Mouse (Mus musculus): Measurements from ENCODE around the gene Podn. TPM values are rescaled to one million over a fixed set of nuclear protein-coding genes. Genes with fewer than 3 reads are reported as not detected.

Podn gene
- polyA plus RNA-seq, 1 experiment from 2014 or later: not detected

- Histone ChIP-seq H3K36me3 (ENCODE audit: inconsistent target) (peaks cover 52% of the 10 kb centered on the region), H3K79me2 (ENCODE audit: inconsistent target) (no peaks in the 10 kb centered on the region), H3K4me3 (ENCODE audit: inconsistent target) (no peak overlapping the region), H3K27ac (no peak overlapping the region)
- WGBS (ENCODE audit: missing documents): 92% methylated on average over 19 of the region's 19 CpGs
These were observed 50.8 kb downstream of the Podn start for GRCm38 (mm10) chr4:108045136-108046107.

DNA sequence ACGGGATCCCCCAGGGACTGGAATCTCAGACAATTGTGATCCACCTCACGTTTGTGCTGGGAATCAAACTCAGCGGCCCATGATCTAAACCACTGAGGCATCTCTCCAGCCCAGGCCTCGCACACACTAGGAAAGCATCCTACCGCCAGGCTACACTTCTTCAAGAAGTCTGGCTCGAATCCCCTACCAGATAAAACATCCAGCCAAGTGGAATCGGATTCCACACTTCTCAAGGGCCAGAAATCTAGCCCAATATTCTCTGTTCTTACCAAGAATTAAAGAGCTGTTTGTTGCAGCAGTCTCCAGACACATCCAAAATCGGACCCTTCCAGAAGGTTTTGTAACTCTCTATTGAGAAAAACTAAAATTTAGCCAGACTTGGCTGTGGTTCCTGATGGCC lies 59.2 kb downstream of the Podn start:
- Histone ChIP-seq H3K27ac (no peak overlapping the region), H3K36me3 (ENCODE audit: inconsistent target) (0 out of 2 replicates have a peak, but pooled peaks cover 1% of the 10 kb centered on the region), H3K79me2 (ENCODE audit: inconsistent target) (no peaks in the 10 kb centered on the region), H3K4me3 (ENCODE audit: inconsistent target) (no peak overlapping the region)
- 93% methylated on average over 8 of the region's 8 CpGs for WGBS (ENCODE audit: missing documents)

- Histone ChIP-seq H3K79me2 (ENCODE audit: inconsistent target) (no peaks in the 10 kb centered on the region), H3K4me3 (ENCODE audit: inconsistent target) (no peak overlapping the region), H3K27ac (no peak overlapping the region), H3K36me3 (ENCODE audit: inconsistent target) (no peaks in the 10 kb centered on the region)
- 94% methylated on average over 8 of the region's 8 CpGs for WGBS (ENCODE audit: missing documents)
These were observed 63.0 kb downstream of the Podn start for GRCm38 (mm10) chr4:108033041-108033764.

DNA sequence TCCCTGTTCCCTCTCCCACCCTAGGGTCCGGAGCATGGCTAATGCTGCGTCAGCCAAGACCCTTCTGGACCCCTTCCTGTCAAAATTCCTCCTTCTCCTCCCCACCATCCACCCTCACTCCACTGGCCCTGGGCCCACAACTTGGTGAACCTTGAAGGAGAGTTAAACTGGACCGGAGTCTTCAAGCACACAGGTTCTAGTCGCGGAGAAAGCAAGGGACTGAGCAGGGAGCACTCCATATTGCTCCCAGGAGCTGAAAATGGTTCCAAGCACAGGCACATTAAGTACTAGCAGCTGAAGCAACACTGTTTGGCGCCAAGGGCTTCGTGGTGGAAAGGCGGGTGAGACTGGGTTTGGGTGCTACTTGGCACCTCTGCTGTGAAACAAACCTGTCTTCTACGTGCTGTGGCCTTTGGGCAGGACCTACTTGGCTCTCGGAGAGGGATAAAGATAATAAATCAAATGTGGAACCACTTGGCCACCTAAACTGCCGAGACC lies 63.8 kb downstream of the Podn start:
- WGBS (ENCODE audit: missing documents): 63% methylated on average over 11 of the region's 11 CpGs
- H3K36me3 ChIP-seq (ENCODE audit: inconsistent target): no peaks in the 10 kb centered on the region
- no peak overlapping the region for H3K27ac ChIP-seq
- no peak overlapping the region for H3K4me3 ChIP-seq (ENCODE audit: inconsistent target)
- no peaks in the 10 kb centered on the region for H3K79me2 ChIP-seq (ENCODE audit: inconsistent target)

DNA sequence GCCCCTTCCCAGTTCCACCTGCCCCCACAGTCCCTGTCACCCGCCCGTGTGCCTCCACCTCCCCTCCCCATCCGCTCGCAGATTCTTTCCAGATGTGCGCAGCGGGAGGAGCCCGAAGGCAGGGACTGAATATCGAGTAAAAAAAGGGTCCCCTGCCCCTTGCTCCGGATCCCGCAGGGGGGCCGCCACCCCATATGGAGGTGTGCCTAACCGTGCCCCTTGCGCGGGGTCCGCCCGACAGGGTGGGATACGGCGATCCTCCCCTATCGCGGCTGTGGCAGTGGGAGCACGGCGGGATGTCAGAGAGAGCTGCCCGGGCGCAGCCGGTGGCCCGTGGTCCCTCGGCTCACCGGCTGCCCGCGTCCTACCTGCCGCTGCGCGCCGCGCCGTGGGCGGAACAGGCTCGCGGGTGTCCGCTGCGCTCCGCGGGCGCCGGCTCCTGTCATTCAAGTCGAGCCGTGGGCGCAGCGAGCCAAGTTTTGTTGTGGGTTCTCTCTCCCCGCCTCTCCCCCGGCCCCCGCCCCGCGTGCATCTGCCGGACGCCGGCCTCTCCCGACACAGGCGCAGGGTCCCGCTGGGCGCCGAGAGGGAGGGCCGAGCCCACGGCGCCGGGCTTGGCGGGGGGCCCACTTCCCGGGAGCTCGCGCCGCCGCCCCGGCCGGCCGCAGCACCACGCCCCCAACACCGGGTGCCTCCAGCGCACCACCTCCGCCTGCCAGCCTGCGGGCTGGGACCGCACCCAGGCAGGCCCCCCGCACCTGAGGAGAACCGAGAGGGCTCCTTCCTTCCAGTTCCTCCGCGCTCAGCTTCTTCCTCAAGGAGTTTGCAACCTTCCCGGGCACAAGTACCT lies 64.5 kb downstream of the Podn start:
- H3K36me3 ChIP-seq (ENCODE audit: inconsistent target): no peaks in the 10 kb centered on the region
- H3K27ac ChIP-seq: no peak overlapping the region
- no peak overlapping the region for H3K4me3 ChIP-seq (ENCODE audit: inconsistent target)
- WGBS (ENCODE audit: missing documents): 2% methylated on average over 82 of the region's 86 CpGs
- no peaks in the 10 kb centered on the region for H3K79me2 ChIP-seq (ENCODE audit: inconsistent target)

DNA sequence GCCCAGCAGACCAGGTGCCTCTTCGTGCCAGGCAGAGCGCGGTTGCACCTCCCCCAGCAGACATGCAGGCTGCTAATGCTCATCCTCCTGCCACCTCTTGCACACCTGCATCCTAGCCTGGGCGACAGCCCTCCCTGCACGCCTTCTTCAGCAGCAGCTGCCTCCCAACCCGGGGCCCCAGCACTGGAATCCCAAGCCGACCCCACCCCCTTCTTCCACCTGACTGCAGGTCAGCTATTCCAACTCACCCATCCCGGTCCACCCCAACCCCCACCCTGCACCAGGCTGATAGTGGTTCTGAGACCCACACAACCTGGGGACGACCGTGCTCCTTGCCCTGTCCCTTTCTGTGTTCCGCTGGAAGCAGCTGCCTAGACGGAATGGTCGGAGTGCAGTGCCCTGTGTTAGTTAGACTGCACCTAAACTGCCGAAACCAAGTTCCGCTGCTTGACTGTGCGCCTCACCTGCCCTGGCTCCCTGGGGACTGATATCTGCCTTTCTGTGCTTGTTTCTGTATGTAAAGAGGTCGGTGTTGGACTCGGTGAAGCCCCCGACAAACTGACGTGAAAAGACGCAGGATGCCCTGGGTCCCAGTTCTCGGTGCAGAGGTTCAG lies 65.2 kb downstream of the Podn start:
- H3K4me3 ChIP-seq (ENCODE audit: inconsistent target): no peak overlapping the region
- no peaks in the 10 kb centered on the region for H3K79me2 ChIP-seq (ENCODE audit: inconsistent target)
- no peaks in the 10 kb centered on the region for H3K36me3 ChIP-seq (ENCODE audit: inconsistent target)
- WGBS (ENCODE audit: missing documents): 12% methylated on average over 22 of the region's 22 CpGs
- H3K27ac ChIP-seq: no peak overlapping the region

GRCm38 (mm10) chr4:108026193-108026592 lies 70.1 kb downstream of the Podn start:
- H3K79me2 ChIP-seq (ENCODE audit: inconsistent target): no peaks in the 10 kb centered on the region
- H3K4me3 ChIP-seq (ENCODE audit: inconsistent target): no peak overlapping the region
- no peak overlapping the region for H3K27ac ChIP-seq
- no peaks in the 10 kb centered on the region for H3K36me3 ChIP-seq (ENCODE audit: inconsistent target)
- 68% methylated on average over 3 of the region's 3 CpGs for WGBS (ENCODE audit: missing documents)

GRCm38 (mm10) chr4:108025269-108025668 lies 71.0 kb downstream of the Podn start:
- WGBS (ENCODE audit: missing documents): 60% methylated on average over 9 of the region's 10 CpGs
- no peak overlapping the region for H3K27ac ChIP-seq
- H3K36me3 ChIP-seq (ENCODE audit: inconsistent target): no peaks in the 10 kb centered on the region
- no peak overlapping the region for H3K4me3 ChIP-seq (ENCODE audit: inconsistent target)
- H3K79me2 ChIP-seq (ENCODE audit: inconsistent target): no peaks in the 10 kb centered on the region

- Histone ChIP-seq H3K79me2 (ENCODE audit: inconsistent target) (no peaks in the 10 kb centered on the region), H3K4me3 (ENCODE audit: inconsistent target) (no peak overlapping the region), H3K36me3 (ENCODE audit: inconsistent target) (no peaks in the 10 kb centered on the region), H3K27ac (no peak overlapping the region)
- 100% methylated on average over 5 of the region's 5 CpGs for WGBS (ENCODE audit: missing documents)
These were observed 71.6 kb downstream of the Podn start for GRCm38 (mm10) chr4:108024641-108025040.

GRCm38 (mm10) chr4:108023186-108023585 lies 73.1 kb downstream of the Podn start:
- WGBS (ENCODE audit: missing documents): 95% methylated on average over 4 of the region's 4 CpGs
- H3K4me3 ChIP-seq (ENCODE audit: inconsistent target): no peak overlapping the region
- H3K79me2 ChIP-seq (ENCODE audit: inconsistent target): no peaks in the 10 kb centered on the region
- H3K36me3 ChIP-seq (ENCODE audit: inconsistent target): no peaks in the 10 kb centered on the region
- H3K27ac ChIP-seq: no peak overlapping the region

- WGBS (ENCODE audit: missing documents): 86% methylated on average over 6 of the region's 6 CpGs
- Histone ChIP-seq H3K79me2 (ENCODE audit: inconsistent target) (no peaks in the 10 kb centered on the region), H3K27ac (no peak overlapping the region), H3K4me3 (ENCODE audit: inconsistent target) (no peak overlapping the region), H3K36me3 (ENCODE audit: inconsistent target) (no peaks in the 10 kb centered on the region)
These were observed 76.1 kb downstream of the Podn start for GRCm38 (mm10) chr4:108020178-108020577.

DNA sequence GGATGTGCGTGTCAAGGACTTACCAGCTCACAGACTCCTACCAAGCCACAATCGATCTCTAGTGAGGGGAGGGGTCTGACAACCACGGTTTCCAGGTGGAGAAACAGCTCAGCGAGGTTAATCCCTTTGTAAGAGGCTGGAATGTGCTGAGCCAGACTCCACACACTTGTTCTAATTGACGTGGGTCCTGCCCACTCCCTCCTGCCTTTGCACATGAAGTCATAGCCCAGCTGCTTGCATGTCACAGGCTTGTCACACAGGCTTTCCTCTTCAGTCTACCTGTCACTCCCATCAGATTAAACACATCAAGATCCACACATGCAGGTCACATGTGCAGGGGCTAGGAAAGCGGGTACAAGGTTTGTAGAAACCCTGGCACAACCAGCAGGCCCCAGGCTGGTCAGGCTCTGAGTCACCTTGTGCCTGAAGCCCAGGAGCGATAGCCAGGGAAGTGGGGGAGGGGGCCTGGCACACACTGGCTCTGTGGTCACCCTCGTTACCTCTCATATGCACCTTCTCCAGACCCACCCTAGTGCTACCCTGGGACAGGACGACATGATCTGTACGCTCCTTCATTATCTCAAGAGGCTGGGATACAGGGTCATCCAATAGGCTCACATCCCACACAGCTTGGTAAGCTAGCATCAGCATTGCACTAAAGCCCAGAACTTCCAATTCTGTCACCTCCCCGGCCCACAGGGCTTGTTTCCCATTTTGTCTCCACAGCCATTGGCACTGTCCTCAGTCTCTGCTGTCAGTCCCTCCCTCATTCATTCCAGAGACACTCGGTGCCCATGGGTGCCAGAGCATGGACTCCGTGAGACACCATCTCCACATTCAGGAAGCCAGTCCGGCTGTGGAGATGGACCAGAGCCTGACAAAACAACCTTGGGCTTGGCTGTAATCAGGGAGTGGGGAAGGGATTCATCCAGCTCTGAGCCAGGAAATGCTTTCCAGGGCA lies 77.0 kb downstream of the Podn start:
- 69% methylated on average over 14 of the region's 14 CpGs for WGBS (ENCODE audit: missing documents)
- Histone ChIP-seq H3K4me3 (ENCODE audit: inconsistent target) (no peak overlapping the region), H3K36me3 (ENCODE audit: inconsistent target) (no peaks in the 10 kb centered on the region), H3K79me2 (ENCODE audit: inconsistent target) (no peaks in the 10 kb centered on the region), H3K27ac (no peak overlapping the region)
